Mouse (Mus musculus) lung, postnatal 0 days (tissue): Measurements from ENCODE around the gene Gm19668. TPM values are rescaled to one million over a fixed set of nuclear protein-coding genes. Genes with fewer than 3 reads are reported as not detected.
"Not testable (repeated sequence)": the region's sequence is repeated elsewhere in the genome, so short reads cannot be mapped to it uniquely, and the experiment has no call there.

ENCODE experiments used
- ATAC-seq: fragments of 200-750 bp; cut with Nextera tagmentation; 2 replicates; pipeline ENCODE4 v1.8.0; 2017; ENCODE audit warnings: moderate library complexity
- DNase-seq: peaks from one replicate; pipeline ENCODE4 v3.0.0-alpha.2; 2016; ENCODE audit warnings: low spot score
- H3K27ac ChIP-seq: fragments of 300-500 bp; sonication (generic); 2 replicates; pipeline ENCODE4 v1.5.1; 2014; ENCODE audit warnings: antibody characterized with exemption, mild to moderate bottlenecking, low read length, mixed read lengths
- H3K27me3 ChIP-seq: fragments of 300-500 bp; sonication (generic); replicated peaks from 2 replicates; pipeline ENCODE4 v1.6.1; 2014; ENCODE audit warnings: low read length, mixed read lengths; ENCODE audit not compliant: insufficient read depth
- H3K36me3 ChIP-seq: fragments of 300-500 bp; sonication (generic); 2 replicates; pipeline ENCODE4 v1.6.1; 2014; ENCODE audit warnings: low read length, mixed read lengths; ENCODE audit not compliant: insufficient read depth
- H3K4me1 ChIP-seq: fragments of 300-500 bp; sonication (generic); 2 replicates; pipeline ENCODE4 v1.6.1; 2014; ENCODE audit warnings: antibody characterized with exemption, low read depth, low read length, mixed read lengths; ENCODE audit not compliant: insufficient read depth
- H3K4me2 ChIP-seq: fragments of 300-500 bp; sonication (generic); replicated peaks from 2 replicates; pipeline ENCODE4 v1.6.1; 2014; ENCODE audit warnings: low read depth, mild to moderate bottlenecking, low read length, moderate library complexity, mixed read lengths
- H3K4me3 ChIP-seq: fragments of 300-500 bp; sonication (generic); 2 replicates; pipeline ENCODE4 v1.5.1; 2014; ENCODE audit warnings: low read depth, low read length
- H3K9ac ChIP-seq: fragments of 300-500 bp; sonication (generic); replicated peaks from 2 replicates; pipeline ENCODE4 v1.6.1; 2014; ENCODE audit warnings: low read depth, mild to moderate bottlenecking
- H3K9me3 ChIP-seq: fragments of 300-500 bp; sonication (generic); 2 replicates; pipeline ENCODE4 v1.6.1; 2016; ENCODE audit warnings: low read length, mixed read lengths
- CTCF ChIP-seq: IDR thresholded peaks from 2 replicates; pipeline ENCODE4 v1.5.1; 2016; ENCODE audit warnings: antibody characterized with exemption, mild to moderate bottlenecking
- EP300 ChIP-seq: IDR thresholded peaks from 2 replicates; pipeline ENCODE4 v1.6.1; 2016; ENCODE audit warnings: antibody characterized with exemption, mild to moderate bottlenecking, control low read depth
- WGBS: fragments of 180-500 bp; shearing (Covaris S2); extraction: QIAGEN DNeasy Blood & Tissue Kit; methylation state at CpG from one replicate; pipeline ENCODE4 v1.1.7; 2014; 5-methylcytosine and 5-hydroxymethylcytosine counted together
- polyA plus RNA-seq: library from polyadenylated mRNA; unstranded; fragments of >200 nt; fragmentation: Nextera tagmentation; extraction: Ambion mirVana; gene quantifications from 2 replicates; pipeline ENCODE4 v1.2.1, GENCODE M21; 2015

Gene Gm19668
- polyA plus RNA-seq, 1 experiment from 2014 or later = not detected

DNA sequence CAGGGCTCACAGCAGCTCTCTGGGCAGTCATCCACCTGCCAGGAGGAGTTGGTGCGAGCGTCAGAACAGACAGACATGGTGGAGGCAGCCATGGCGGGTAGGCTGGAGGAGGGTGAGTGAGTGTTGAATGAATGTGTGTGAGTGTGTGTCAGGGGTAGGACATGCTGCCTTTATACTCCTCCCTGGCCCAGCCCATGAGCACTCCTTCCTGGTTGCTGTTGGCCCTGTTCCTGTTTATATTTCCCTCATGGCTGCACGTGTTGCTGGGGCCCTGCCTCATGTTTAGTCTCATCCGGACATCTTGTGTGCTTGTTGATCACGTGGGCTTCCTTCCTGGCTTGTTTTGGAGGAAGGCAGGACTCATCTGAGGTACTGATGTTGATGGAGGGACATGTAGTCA is 28.0 kb upstream of the Gm19668 start, which contains the start of gene Krtap10-4:
Krtap10-4 (minus strand) TSS at position 145 of the 400 bp plus-strand sequence.
- no peak within 1 kb of the TSS for H3K27ac ChIP-seq
- no peaks in the 10 kb centered on the region for H3K4me1 ChIP-seq
- peak; percentile 62 for ATAC-seq
- H3K9ac ChIP-seq = no peak within 1 kb of the TSS
- TF ChIP-seq EP300 (no peak), CTCF (no peak)
- peak; percentile 12 for DNase-seq
- H3K4me2 ChIP-seq = no peak within 1 kb of the TSS
- H3K9me3 ChIP-seq = no peaks in the 10 kb centered on the region
- WGBS = 42% methylated on average over 6 of the region's 6 CpGs
- H3K36me3 ChIP-seq = no peaks in the 10 kb centered on the region
- H3K4me3 ChIP-seq = no peak within 1 kb of the TSS
- no peaks in the 10 kb centered on the region for H3K27me3 ChIP-seq

DNA sequence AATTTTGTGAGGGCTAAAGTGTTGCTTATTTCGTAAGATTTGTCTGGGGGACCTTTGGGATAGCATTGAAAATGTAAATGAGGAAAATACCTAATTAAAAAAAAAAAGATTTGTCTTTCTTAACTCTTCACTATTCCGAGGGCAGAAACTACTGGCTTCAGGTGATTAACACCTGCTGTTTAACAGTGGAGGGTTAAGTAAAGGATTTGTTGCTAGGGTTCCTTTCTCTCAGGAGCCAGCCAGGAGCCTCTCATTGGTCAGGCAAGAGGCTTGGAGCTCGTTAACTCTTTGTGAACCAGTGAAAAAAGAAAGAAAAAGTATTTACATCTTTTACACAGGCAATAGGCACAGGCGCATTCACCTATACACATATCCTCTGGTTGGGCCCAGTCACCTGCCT is 20.3 kb upstream of the Gm19668 start:
- TF ChIP-seq EP300 (no peak), CTCF (no peak)
- 32% methylated on average over 4 of the region's 4 CpGs for WGBS

DNA sequence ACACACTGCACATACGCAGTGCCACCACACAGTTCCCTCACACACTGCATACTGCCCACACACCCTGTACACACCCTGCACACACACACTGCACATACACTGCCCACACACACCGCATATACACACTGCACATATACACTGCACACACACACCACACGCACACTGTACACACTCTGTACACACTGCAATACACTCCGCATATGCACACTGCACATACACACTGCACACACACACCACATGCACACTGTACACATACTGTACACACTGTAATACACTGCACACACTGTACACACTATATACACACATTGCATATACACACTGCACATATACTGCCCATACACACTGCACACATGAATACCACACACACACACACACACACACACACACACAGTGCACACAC is 19.6 kb upstream of the Gm19668 start:
- WGBS = 97% methylated on average over 4 of the region's 4 CpGs
- ATAC-seq (no peak), DNase-seq (no peak)
- TF ChIP-seq EP300 = no peak
- TF ChIP-seq CTCF = no peak
- Histone ChIP-seq H3K36me3 (no peaks in the 10 kb centered on the region), H3K27me3 (no peaks in the 10 kb centered on the region), H3K27ac (no peak overlapping the region), H3K4me1 (no peaks in the 10 kb centered on the region), H3K4me2 (no peak overlapping the region), H3K9ac (no peak overlapping the region), H3K9me3 (no peaks in the 10 kb centered on the region), H3K4me3 (no peak overlapping the region)

More for the DNA sequence above, 20.3 kb upstream of the Gm19668 start:
- no peak for ATAC-seq
- no peak overlapping the region for H3K4me3 ChIP-seq
- H3K9ac ChIP-seq = no peak overlapping the region
- no peaks in the 10 kb centered on the region for H3K4me1 ChIP-seq
- H3K27me3 ChIP-seq = no peaks in the 10 kb centered on the region
- DNase-seq = no peak
- H3K4me2 ChIP-seq = no peak overlapping the region
- no peaks in the 10 kb centered on the region for H3K9me3 ChIP-seq
- no peaks in the 10 kb centered on the region for H3K36me3 ChIP-seq
- no peak overlapping the region for H3K27ac ChIP-seq

- Histone ChIP-seq H3K4me3 (no peak overlapping the region), H3K27ac (no peak overlapping the region), H3K9me3 (no peaks in the 10 kb centered on the region), H3K9ac (no peak overlapping the region), H3K36me3 (no peaks in the 10 kb centered on the region), H3K27me3 (no peaks in the 10 kb centered on the region), H3K4me2 (no peak overlapping the region), H3K4me1 (no peaks in the 10 kb centered on the region)
- ATAC-seq (no peak), DNase-seq (peak; percentile 5)
- 24% methylated on average over 5 of the region's 5 CpGs for WGBS
- no peak for TF ChIP-seq EP300
- TF ChIP-seq CTCF = peak; percentile 72
Measured at GRCm38 (mm10) chr10:77815514-77815913, 16.6 kb upstream of the Gm19668 start.

GRCm38 (mm10) chr10:77814382-77814781 is 15.4 kb upstream of the Gm19668 start, which contains the start of gene Gm2696:
Gene Gm2696, plus strand, starts transcription at chr10:77814682.
- no peaks in the 10 kb centered on the region for H3K27me3 ChIP-seq
- H3K36me3 ChIP-seq = no peaks in the 10 kb centered on the region
- ATAC-seq (no peak), DNase-seq (no peak)
- H3K9me3 ChIP-seq = no peaks in the 10 kb centered on the region
- H3K9ac ChIP-seq = no peak within 1 kb of the TSS
- no peak for TF ChIP-seq CTCF
- TF ChIP-seq EP300 = no peak
- no peak within 1 kb of the TSS for H3K27ac ChIP-seq
- no peak within 1 kb of the TSS for H3K4me3 ChIP-seq
- no peak within 1 kb of the TSS for H3K4me2 ChIP-seq
- H3K4me1 ChIP-seq = no peaks in the 10 kb centered on the region
- WGBS = 34% methylated on average over 4 of the region's 4 CpGs

GRCm38 (mm10) chr10:77811743-77812142 is 12.8 kb upstream of the Gm19668 start, which contains the start of gene Gm9507:
Gene Gm9507, minus strand, starts transcription at chr10:77811843.
- no peak within 1 kb of the TSS for H3K9ac ChIP-seq
- H3K4me1 ChIP-seq = no peaks in the 10 kb centered on the region
- H3K27ac ChIP-seq = no peak within 1 kb of the TSS
- no peak for ATAC-seq
- H3K4me2 ChIP-seq = no peak within 1 kb of the TSS
- no peak within 1 kb of the TSS for H3K4me3 ChIP-seq
- no peaks in the 10 kb centered on the region for H3K9me3 ChIP-seq
- TF ChIP-seq CTCF (no peak), EP300 (no peak)
- H3K36me3 ChIP-seq = no peaks in the 10 kb centered on the region
- H3K27me3 ChIP-seq = no peaks in the 10 kb centered on the region
- DNase-seq = no peak
- WGBS = 45% methylated on average over 5 of the region's 5 CpGs

- no peaks in the 10 kb centered on the region for H3K9me3 ChIP-seq
- DNase-seq (no peak), ATAC-seq (0 out of 2 replicates have a peak, but pooled peaks have one; percentile 28)
- no peaks in the 10 kb centered on the region for H3K36me3 ChIP-seq
- H3K4me2 ChIP-seq = no peak overlapping the region
- H3K27me3 ChIP-seq = no peaks in the 10 kb centered on the region
- WGBS = 37% methylated on average over 3 of the region's 3 CpGs
- H3K27ac ChIP-seq = no peak overlapping the region
- TF ChIP-seq CTCF (no peak), EP300 (no peak)
- no peak overlapping the region for H3K4me3 ChIP-seq
- no peak overlapping the region for H3K9ac ChIP-seq
- H3K4me1 ChIP-seq = no peaks in the 10 kb centered on the region
Measured at GRCm38 (mm10) chr10:77804095-77804494, 5.2 kb upstream of the Gm19668 start.

GRCm38 (mm10) chr10:77798164-77798920 is 591 bp downstream of the Gm19668 start:
- WGBS = 38% methylated on average over 3 of the region's 3 CpGs

More at GRCm38 (mm10) chr10:77798164-77798920, 591 bp downstream of the Gm19668 start:
- not testable (repeated sequence) for H3K9ac ChIP-seq, H3K4me1 ChIP-seq, ATAC-seq, H3K36me3 ChIP-seq, DNase-seq, H3K4me2 ChIP-seq, H3K27ac ChIP-seq, H3K27me3 ChIP-seq, H3K4me3 ChIP-seq, H3K9me3 ChIP-seq
